Mouse (Mus musculus) G1E (cell line): Measurements from ENCODE around the gene Emb.

Experiments used
- CTCF ChIP-seq: IDR thresholded peaks from 2 replicates; pipeline ENCODE4 v1.5.1; 2012; ENCODE audit warnings: low read depth, low read length, inconsistent platforms, mixed read lengths
- GATA1 ChIP-seq: IDR thresholded peaks from 2 replicates; pipeline ENCODE4 v1.6.1; 2012; ENCODE audit warnings: borderline replicate concordance, low read length, inconsistent platforms, mixed read lengths
- GATA2 ChIP-seq: IDR thresholded peaks from 2 replicates; pipeline ENCODE4 v1.6.1; 2012; ENCODE audit warnings: low read depth, low read length, inconsistent platforms, borderline replicate concordance
- POLR2AphosphoS5 ChIP-seq: IDR thresholded peaks from 2 replicates; pipeline ENCODE4 v1.6.1; 2012; ENCODE audit warnings: low read depth, low read length, inconsistent platforms; ENCODE audit not compliant: insufficient replicate concordance

DNA sequence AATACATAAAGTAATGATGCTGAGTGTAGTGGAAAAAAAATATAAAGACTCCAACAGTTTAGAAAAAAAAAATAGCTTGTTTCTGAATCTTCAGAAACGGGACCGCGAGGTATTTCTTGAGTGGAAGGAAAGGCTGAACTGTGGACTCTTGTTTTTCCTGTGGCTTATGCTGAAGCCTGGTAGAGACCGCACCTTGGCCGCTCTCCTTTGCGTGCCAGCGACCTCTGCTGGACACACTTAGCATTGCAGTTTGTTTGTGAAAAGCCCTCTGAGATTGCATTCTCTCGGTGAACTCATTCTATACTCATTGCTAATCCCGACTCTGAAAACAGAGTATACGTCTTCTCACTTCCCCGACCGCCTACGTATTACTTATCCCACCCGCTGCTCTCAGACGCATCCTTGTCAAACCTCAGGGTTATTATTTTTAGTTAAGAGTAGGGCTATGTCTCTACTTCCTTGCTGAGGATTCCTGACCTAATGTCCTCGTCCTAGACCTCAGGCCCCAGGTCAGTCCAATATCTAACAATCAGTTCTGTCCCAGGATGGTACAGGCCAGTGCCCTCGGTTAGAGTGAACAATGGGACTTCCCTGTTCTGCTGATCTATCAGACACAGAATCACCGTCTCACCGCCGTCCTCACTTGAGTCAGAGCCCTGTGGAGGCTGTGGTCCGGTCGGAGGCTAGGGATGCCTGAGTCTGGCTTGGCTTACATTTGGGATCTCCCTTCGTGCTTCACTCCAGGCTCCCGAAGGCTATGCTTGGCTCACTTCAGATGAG is 103.3 kb downstream of the Emb start:
- TF ChIP-seq CTCF = peak; percentile 35; the same call in 1 of the 2 replicates
- TF ChIP-seq POLR2AphosphoS5 = no peak
- no peak for TF ChIP-seq GATA1
- no peak for TF ChIP-seq GATA2
